Mouse (Mus musculus) neural tube, embryonic 12.5 days (tissue): ENCODE data around the gene Gprc5d. TPM values are rescaled to one million over a fixed set of nuclear protein-coding genes. Genes with fewer than 3 reads are reported as not detected.

Source experiments
- ATAC-seq: fragments of 200-750 bp; cut with Nextera tagmentation; 2 replicates; pipeline ENCODE4 v1.8.0; 2017; ENCODE audit warnings: low read depth, mild to moderate bottlenecking, moderate TSS enrichment, moderate library complexity; ENCODE audit not compliant: low FRiP score
- H3K27ac ChIP-seq: fragments of 300-500 bp; sonication (generic); 2 replicates; pipeline ENCODE4 v1.5.1; 2016
- H3K27me3 ChIP-seq: fragments of 300-500 bp; sonication (generic); replicated peaks from 2 replicates; pipeline ENCODE4 v1.6.1; 2016; ENCODE audit warnings: mild to moderate bottlenecking
- H3K36me3 ChIP-seq: fragments of 300-500 bp; sonication (generic); 2 replicates; pipeline ENCODE4 v1.6.1; 2016; ENCODE audit warnings: mild to moderate bottlenecking
- H3K4me1 ChIP-seq: fragments of 300-500 bp; sonication (generic); 2 replicates; pipeline ENCODE4 v1.6.1; 2016
- H3K4me2 ChIP-seq: fragments of 300-500 bp; sonication (generic); replicated peaks from 2 replicates; pipeline ENCODE4 v1.6.1; 2016; ENCODE audit warnings: mild to moderate bottlenecking
- H3K4me3 ChIP-seq: fragments of 300-500 bp; sonication (generic); 2 replicates; pipeline ENCODE4 v1.5.1; 2016
- H3K9ac ChIP-seq: fragments of 300-500 bp; sonication (generic); 2 replicates; pipeline ENCODE4 v1.6.1; 2016; ENCODE audit warnings: mild to moderate bottlenecking
- H3K9me3 ChIP-seq: fragments of 300-500 bp; sonication (generic); 2 replicates; pipeline ENCODE4 v1.6.1; 2016; ENCODE audit warnings: mild to moderate bottlenecking
- WGBS: fragments of 180-500 bp; shearing (Covaris S2); methylation state at CpG from one replicate; pipeline ENCODE4 v1.1.7; 2016; 5-methylcytosine and 5-hydroxymethylcytosine counted together
- polyA plus RNA-seq: library from polyadenylated mRNA; unstranded; fragments of >200 nt; fragmentation: Nextera tagmentation; extraction: Ambion mirVana; gene quantifications from 2 replicates; pipeline ENCODE4 v1.2.1, GENCODE M21; 2016

The Gprc5d gene
- polyA plus RNA-seq, 1 experiment from 2014 or later, result not detected

DNA sequence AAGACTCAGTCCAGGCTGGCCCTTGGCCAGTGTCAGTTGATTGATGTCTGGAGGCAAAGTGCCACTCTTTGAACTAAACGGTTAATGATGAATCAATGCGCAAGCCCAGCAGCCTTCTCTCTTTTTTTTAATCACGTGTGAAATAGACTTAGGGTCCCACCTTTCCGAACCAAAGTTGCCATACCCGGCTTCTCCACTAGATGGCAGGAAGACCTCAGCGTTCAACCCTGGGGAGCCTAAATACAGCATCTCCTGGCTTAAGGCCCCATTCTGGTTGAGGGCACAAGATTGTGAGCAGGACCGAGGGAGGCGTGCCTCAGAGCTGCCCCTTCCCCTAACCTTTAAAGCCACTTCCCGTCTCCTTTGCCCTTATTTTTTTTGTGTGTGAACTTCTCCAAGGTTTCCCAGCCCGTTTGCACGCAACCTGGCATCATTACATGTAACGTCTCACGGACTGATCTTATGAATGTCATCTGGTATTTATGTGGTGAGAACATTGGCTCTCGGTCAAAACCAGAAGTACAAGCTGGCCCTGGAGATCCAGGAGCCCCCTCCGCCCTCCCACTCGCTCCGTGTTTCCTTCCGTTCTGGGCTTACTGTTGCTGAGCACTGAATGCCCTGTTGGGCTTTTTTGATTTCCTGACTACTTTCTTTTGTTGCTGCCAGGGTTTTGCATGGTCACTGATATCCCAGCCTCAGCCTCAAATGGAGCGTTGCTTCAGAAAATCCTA, 30.2 kb downstream of the Gprc5d start:
- H3K27me3 ChIP-seq, result no peaks in the 10 kb centered on the region
- 31% methylated on average over 19 of the region's 19 CpGs for WGBS
- H3K4me1 ChIP-seq, result peaks cover 4% of the 10 kb centered on the region; the same call in 1 of the 2 replicates
- H3K27ac ChIP-seq, result no peak overlapping the region
- H3K36me3 ChIP-seq, result no peaks in the 10 kb centered on the region
- peak overlapping the region; percentile 41 for H3K4me2 ChIP-seq
- H3K9ac ChIP-seq, result no peak overlapping the region
- ATAC-seq, result peak; percentile 75; the same call in 1 of the 2 replicates
- H3K9me3 ChIP-seq, result no peaks in the 10 kb centered on the region
- no peak overlapping the region for H3K4me3 ChIP-seq

DNA sequence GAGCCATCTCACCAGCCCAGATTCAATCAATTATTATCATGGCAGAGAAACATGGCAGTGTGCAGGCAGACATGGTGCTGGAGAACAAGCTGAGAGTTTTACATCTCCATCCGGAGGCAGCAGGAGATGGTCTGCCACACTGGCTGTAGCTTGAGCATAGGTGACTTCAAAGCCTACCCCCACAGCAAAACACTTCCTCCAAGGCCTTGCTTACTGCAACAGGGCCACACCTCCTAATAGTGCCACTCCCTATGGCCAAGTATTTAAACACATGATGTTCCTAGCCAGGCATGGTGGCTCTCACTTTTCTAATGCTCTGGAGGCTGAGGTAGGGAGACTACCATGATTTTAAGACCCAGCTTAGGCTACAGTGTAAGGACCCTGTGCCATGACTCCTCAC, 32.4 kb downstream of the Gprc5d start:
- Histone ChIP-seq H3K9me3 (no peaks in the 10 kb centered on the region), H3K27ac (no peak overlapping the region), H3K27me3 (no peaks in the 10 kb centered on the region), H3K9ac (no peak overlapping the region), H3K4me3 (no peak overlapping the region), H3K4me1 (peaks cover 4% of the 10 kb centered on the region; the same call in 1 of the 2 replicates), H3K36me3 (no peaks in the 10 kb centered on the region), H3K4me2 (no peak overlapping the region)
- 77% methylated on average over 1 of the region's 1 CpGs for whole genome bisulfite sequencing
- ATAC-seq, result no peak

DNA sequence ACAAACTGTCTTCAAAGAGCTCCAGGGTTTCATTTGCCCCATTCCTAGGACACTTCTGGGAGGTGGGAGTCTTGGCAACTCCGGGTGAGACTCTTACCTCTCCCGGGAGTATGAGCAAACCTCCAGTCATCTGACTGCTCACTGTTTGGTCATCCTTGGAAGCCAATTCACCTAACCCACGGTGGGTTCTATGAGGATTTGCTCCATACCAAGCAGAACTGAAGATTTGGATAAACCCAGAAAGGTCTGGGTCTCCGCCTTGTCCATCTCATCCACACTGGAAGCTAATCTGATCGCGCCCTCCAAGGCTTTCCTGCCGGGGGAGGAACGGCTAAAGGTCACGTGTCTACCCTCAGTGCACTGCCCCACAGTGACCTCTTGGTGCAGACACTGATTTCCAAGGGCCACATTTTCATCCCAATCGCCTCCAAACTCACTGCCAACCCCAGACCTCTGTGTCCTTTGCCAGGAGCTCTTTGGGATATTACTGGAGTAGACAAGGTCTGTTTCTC, 34.0 kb downstream of the Gprc5d start:
- no peaks in the 10 kb centered on the region for H3K36me3 ChIP-seq
- H3K4me2 ChIP-seq, result no peak overlapping the region
- no peak overlapping the region for H3K4me3 ChIP-seq
- H3K27me3 ChIP-seq, result no peaks in the 10 kb centered on the region
- WGBS, result 77% methylated on average over 10 of the region's 10 CpGs
- H3K9ac ChIP-seq, result no peak overlapping the region
- H3K9me3 ChIP-seq, result no peaks in the 10 kb centered on the region
- no peak overlapping the region for H3K27ac ChIP-seq
- ATAC-seq, result no peak
- peaks cover 4% of the 10 kb centered on the region; the same call in 1 of the 2 replicates for H3K4me1 ChIP-seq

DNA sequence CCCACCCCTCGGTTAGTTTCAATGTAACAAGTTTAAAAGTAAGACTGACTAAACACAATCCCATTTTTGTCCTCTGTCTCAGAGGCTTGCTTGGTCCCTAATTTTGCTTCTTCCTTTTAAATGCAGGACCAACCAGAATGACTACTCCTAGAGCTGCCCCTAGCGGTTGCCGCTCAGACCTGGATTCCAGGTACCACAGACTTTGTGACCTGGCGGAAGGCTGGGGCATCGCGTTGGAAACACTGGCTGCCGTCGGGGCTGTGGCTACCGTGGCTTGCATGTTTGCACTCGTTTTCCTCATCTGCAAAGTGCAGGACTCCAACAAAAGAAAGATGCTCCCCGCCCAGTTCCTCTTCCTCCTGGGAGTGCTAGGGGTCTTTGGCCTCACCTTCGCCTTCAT, 39.7 kb downstream of the Gprc5d start:
- no peaks in the 10 kb centered on the region for H3K9me3 ChIP-seq
- H3K4me2 ChIP-seq, result no peak overlapping the region
- H3K9ac ChIP-seq, result no peak overlapping the region
- 0 out of 2 replicates have a peak, but pooled peaks cover 5% of the 10 kb centered on the region for H3K4me1 ChIP-seq
- ATAC-seq, result no peak
- H3K36me3 ChIP-seq, result no peaks in the 10 kb centered on the region
- H3K27ac ChIP-seq, result no peak overlapping the region
- 53% methylated on average over 12 of the region's 12 CpGs for WGBS
- H3K27me3 ChIP-seq, result no peaks in the 10 kb centered on the region
- H3K4me3 ChIP-seq, result no peak overlapping the region

DNA sequence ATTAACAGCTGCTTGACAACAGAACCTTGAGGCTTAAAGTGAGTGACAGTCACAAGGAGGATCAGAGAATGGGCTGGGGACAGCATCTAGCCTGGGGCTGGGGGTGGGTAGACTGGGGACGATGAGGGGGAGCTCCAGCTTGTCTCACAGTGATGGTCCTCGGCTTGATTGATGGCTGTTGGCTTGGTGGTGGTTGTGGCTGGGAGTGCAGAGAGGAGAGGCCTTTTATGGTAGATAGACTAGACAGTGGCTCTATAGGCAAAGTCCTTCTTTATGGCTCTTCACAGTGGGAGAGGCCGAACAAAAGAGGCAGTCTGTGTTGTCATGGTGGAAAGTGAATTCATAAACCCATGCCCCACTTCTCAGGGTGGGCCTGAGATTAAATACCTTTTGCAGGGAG, 41.9 kb downstream of the Gprc5d start:
- Histone ChIP-seq H3K36me3 (no peaks in the 10 kb centered on the region), H3K4me3 (no peak overlapping the region)

DNA sequence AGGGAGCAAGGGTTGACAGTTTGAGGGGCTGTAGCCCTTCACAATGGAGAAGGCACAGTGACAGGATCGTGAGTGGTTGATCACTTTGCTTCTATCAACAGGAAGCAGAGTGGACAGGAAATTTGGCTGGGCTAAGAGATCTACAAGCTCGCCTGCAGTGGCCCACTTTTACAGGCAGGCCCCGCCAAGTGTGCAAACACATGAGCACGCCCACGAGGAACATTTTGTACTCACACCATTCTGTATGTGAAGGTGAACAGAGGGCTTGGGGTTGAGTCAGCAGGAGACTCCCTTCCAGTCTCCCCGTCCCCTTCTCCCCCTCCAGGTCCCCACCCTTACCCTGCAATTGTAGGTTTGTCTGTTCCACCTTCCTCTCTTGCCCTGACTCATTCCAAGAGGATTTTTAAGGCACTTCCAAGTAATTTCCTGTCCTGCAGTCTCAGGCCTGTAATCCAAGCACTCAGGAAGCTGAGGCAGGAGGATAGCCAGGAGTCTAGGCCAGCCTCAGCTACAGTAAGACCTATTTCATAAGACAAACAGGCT, 43.6 kb downstream of the Gprc5d start:
- no peaks in the 10 kb centered on the region for H3K36me3 ChIP-seq
- H3K4me3 ChIP-seq, result no peak overlapping the region
- 78% methylated on average over 6 of the region's 6 CpGs for WGBS

More for the DNA sequence above, 41.9 kb downstream of the Gprc5d start:
- Histone ChIP-seq H3K27me3 (no peaks in the 10 kb centered on the region), H3K4me2 (no peak overlapping the region), H3K9ac (no peak overlapping the region), H3K27ac (no peak overlapping the region), H3K9me3 (no peaks in the 10 kb centered on the region), H3K4me1 (0 out of 2 replicates have a peak, but pooled peaks cover 5% of the 10 kb centered on the region)
- 0 out of 2 replicates have a peak, but pooled peaks have one; percentile 50 for ATAC-seq
- WGBS, result 10% methylated on average over 3 of the region's 3 CpGs

DNA sequence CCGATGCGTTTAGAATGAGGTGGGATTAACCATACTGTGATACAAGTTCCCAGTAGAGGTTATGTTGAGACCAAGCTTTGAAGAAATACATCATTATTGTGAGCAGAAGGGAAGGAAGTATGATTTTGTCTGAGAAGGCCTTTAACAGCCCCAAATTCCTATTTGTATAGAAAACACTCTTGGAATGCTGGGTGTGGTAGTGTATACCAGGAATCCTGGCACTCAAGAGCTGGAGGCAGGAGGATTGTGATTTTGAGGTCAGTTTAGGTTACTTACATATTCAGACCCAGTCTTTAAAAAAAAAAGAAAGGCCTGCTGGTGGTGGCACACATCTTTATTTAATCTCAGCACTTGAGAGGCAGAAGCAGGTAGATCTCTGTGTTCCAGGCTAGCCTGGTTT, 47.7 kb downstream of the Gprc5d start:
- no peak overlapping the region for H3K9ac ChIP-seq
- no peak overlapping the region for H3K4me3 ChIP-seq
- H3K4me2 ChIP-seq, result no peak overlapping the region
- ATAC-seq, result no peak
- H3K36me3 ChIP-seq, result no peaks in the 10 kb centered on the region
- H3K27me3 ChIP-seq, result 0 out of 2 replicates have a peak, but pooled peaks cover 5% of the 10 kb centered on the region
- WGBS, result 81% methylated on average over 2 of the region's 2 CpGs
- H3K27ac ChIP-seq, result no peak overlapping the region
- no peaks in the 10 kb centered on the region for H3K9me3 ChIP-seq
- H3K4me1 ChIP-seq, result peaks cover 20% of the 10 kb centered on the region

More for the DNA sequence above, 43.6 kb downstream of the Gprc5d start:
- no peak overlapping the region for H3K27ac ChIP-seq
- H3K4me2 ChIP-seq, result no peak overlapping the region
- ATAC-seq, result no peak
- H3K4me1 ChIP-seq, result 0 out of 2 replicates have a peak, but pooled peaks cover 5% of the 10 kb centered on the region
- no peaks in the 10 kb centered on the region for H3K27me3 ChIP-seq
- H3K9me3 ChIP-seq, result no peaks in the 10 kb centered on the region
- no peak overlapping the region for H3K9ac ChIP-seq

DNA sequence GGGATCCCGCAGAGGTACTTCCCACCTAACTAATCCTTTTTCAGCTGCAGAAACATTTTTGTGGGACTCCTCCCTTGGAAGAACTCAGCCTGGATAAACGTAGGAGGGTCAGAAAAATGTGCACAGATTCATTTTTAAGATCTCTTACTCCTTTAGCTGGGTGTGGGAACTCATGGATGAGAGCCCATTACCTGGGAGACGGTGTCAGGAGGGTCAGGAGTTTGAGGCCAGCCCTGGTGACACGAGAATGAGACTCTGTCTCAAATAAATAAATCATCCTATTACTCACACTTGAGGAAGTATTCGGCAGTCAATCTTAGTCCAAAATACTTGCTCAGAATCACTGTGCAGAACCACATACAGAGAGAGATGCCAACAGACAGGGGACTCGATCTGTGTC, 48.2 kb downstream of the Gprc5d start:
- no peak for ATAC-seq
- H3K36me3 ChIP-seq, result no peaks in the 10 kb centered on the region
- H3K27ac ChIP-seq, result no peak overlapping the region
- 60% methylated on average over 6 of the region's 6 CpGs for WGBS
- peaks cover 24% of the 10 kb centered on the region for H3K4me1 ChIP-seq
- no peak overlapping the region for H3K4me3 ChIP-seq
- no peak overlapping the region for H3K9ac ChIP-seq
- H3K4me2 ChIP-seq, result no peak overlapping the region
- H3K27me3 ChIP-seq, result peaks cover 5% of the 10 kb centered on the region; the same call in 1 of the 2 replicates
- no peaks in the 10 kb centered on the region for H3K9me3 ChIP-seq

DNA sequence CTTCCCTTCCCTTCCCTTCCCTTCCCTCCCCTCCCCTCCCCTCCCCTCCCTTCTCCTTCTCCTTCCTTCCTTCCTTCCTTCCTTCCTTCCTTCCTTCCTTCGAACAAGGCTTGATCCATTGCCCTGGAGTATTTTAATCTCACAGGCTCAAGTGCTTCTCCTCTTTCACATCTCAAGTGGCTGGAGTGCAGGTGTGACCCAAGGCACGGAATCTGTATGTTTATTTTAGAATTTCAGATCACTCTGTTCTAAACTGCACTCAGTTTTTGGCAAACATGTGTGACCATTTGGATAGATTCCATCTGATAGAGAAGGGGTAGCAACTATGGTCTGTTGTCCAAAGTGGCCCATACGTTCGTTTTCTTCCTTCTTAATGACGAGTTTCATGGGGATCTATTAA, 49.9 kb downstream of the Gprc5d start:
- Histone ChIP-seq H3K9me3 (no peaks in the 10 kb centered on the region), H3K4me2 (no peak overlapping the region), H3K9ac (no peak overlapping the region), H3K4me1 (peaks cover 24% of the 10 kb centered on the region), H3K4me3 (no peak overlapping the region), H3K36me3 (no peaks in the 10 kb centered on the region), H3K27me3 (peaks cover 5% of the 10 kb centered on the region; the same call in 1 of the 2 replicates), H3K27ac (no peak overlapping the region)
- ATAC-seq, result no peak
- WGBS, result 80% methylated on average over 5 of the region's 5 CpGs

DNA sequence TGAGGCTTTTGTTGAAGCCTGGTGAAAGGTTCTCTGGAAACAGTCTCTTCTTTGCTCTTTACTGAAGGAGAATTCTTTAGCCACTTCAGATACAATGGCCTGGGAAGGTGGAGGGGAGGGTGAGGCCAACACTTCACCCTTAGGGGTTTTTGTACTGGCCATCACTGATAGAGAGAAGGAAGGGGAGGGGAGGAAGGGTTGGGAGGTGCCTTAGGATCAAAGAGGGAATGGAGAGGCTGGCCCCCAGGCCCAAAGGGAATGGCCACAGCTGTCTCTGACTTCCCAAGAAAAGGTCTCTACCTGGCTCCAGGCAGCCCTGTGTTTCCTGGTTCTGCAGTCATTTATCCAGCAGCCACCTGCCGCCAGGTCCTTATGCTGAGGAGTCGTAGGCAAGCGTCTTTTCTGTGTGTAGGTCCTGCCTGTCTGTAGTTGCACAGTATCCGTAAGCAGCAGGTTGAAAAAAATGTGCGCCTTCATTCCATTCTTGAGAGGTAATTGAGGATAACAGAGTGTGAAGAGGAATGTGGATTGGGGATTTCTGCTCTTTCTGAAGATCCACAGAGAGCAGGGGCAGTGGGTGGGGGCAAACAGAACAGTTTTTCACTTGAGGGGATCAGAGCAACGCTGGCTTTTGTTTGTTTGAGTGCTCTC, 51.2 kb downstream of the Gprc5d start:
- H3K27me3 ChIP-seq, result peaks cover 5% of the 10 kb centered on the region; the same call in 1 of the 2 replicates
- H3K36me3 ChIP-seq, result no peaks in the 10 kb centered on the region
- no peak for ATAC-seq
- H3K4me1 ChIP-seq, result peaks cover 24% of the 10 kb centered on the region
- H3K4me3 ChIP-seq, result no peak overlapping the region
- no peaks in the 10 kb centered on the region for H3K9me3 ChIP-seq
- H3K4me2 ChIP-seq, result peak overlapping the region; percentile 24
- H3K27ac ChIP-seq, result no peak overlapping the region
- 11% methylated on average over 6 of the region's 6 CpGs for WGBS
- H3K9ac ChIP-seq, result no peak overlapping the region

DNA sequence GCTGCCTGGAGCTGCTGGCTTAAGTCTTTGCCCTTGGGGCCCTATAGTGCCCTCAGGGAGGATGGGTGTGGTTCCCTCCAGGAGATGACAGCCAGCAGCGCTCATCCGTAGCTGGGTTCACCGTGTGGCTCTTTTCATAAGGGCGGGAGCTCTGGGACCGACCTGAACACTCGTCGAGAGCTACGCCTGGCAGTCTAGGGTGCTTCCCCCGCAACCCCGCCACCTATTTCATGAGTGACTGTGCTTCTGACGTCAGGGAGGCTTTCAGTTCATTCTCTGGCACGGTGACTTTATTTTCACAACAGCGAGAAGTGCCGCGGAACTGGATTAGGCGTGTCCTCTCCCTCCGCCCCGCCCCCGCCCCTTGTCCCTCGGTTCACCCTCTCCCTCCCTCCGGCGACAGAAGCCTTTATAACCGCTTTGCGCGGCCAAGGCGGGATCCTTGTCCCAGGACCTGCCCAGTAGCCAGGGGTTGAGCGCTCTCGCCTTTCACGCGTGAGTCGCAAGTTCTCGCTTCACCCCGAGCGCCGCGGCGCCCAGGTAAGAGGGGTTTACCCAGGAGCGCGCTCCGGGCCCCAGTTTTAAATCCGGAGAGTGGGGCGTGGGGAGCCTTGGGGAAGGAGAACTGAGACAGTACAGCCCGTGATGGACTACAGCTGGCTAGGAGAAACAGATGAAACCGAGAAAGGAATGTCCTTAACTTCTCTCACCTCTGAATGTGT, 52.7 kb downstream of the Gprc5d start, which contains the start of gene Gprc5a:
Gprc5a (plus strand) TSS at position 416 of the 722 bp plus-strand sequence.
- H3K9ac ChIP-seq, result peak within 1 kb of the TSS; percentile 47
- peak within 1 kb of the TSS; percentile 86 for H3K4me2 ChIP-seq
- H3K4me1 ChIP-seq, result peaks cover 24% of the 10 kb centered on the region
- H3K27ac ChIP-seq, result no peak within 1 kb of the TSS
- H3K9me3 ChIP-seq, result no peaks in the 10 kb centered on the region
- peak; percentile 57 for ATAC-seq
- H3K27me3 ChIP-seq, result peaks cover 5% of the 10 kb centered on the region; the same call in 1 of the 2 replicates
- peak within 1 kb of the TSS; percentile 43 for H3K4me3 ChIP-seq
- under 1% methylated on average over 44 of the region's 44 CpGs for WGBS
- no peaks in the 10 kb centered on the region for H3K36me3 ChIP-seq
